Mouse (Mus musculus) lung, postnatal 0 days (tissue): ENCODE data around the gene Pdk1.

Source experiments
- CTCF ChIP-seq: IDR thresholded peaks from 2 replicates; pipeline ENCODE4 v1.5.1; 2016; ENCODE audit warnings: antibody characterized with exemption, mild to moderate bottlenecking
- EP300 ChIP-seq: IDR thresholded peaks from 2 replicates; pipeline ENCODE4 v1.6.1; 2016; ENCODE audit warnings: antibody characterized with exemption, mild to moderate bottlenecking, control low read depth

DNA sequence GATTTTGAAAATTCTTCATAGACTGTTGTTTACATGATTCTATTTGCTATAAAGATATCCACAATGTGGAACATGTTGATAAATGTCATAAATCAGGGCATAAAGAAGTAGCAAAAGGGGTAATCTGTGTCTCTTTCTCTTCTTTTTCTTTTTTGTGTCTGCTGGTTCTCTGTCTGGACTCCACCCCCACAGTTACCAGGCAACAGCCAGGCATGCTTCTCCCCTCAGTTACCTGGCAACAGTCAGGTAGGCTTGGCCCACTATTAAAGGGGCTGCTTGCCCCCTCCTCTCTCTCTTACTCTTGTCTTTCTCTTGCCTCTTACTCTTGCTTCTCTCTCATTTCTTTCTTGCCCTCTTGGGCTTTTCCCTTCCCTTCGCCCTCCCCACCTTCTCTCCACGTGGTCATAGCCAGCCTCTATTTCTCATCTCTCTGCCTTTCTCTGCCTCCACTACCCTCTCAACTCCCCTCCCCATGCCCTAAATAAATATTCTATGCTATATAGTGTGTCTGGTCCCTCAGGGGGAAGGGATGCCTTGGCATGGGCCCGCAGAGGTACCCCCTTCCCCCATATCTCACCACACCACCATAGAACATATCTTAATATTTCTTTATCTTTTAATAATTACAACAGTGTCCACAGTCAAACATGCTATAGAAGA is 64.8 kb downstream of the Pdk1 start:
- no peak for TF ChIP-seq CTCF
- TF ChIP-seq EP300, result no peak
